Mouse (Mus musculus) layer of hippocampus, adult 18-20 months (tissue): Measurements from ENCODE around the gene Coq8a. TPM values are rescaled to one million over a fixed set of nuclear protein-coding genes. Genes with fewer than 3 reads are reported as not detected.

Source experiments
- DNase-seq, 2 experiments: peaks; one replicate each; pipeline ENCODE4 v3.0.0; 2022; ENCODE audit warnings: low spot score in 2 of 2
- total RNA-seq, 2 experiments: library from RNA; stranded (reverse); gene quantifications; 2 replicates each; pipeline ENCODE4 v1.2.3; 2021

Gene Coq8a
- total RNA-seq, 2 experiments from 2014 or later, result 65.6 to 74.2 TPM

- DNase-seq, result no peak
Measured at GRCm38 (mm10) chr1:180199715-180200050, 281 bp upstream of the Coq8a start.

- no peak for DNase-seq
Measured at GRCm38 (mm10) chr1:180197956-180198355, 1.4 kb downstream of the Coq8a start.

- DNase-seq, result no peak
Measured at GRCm38 (mm10) chr1:180196508-180196907, 2.9 kb downstream of the Coq8a start.

GRCm38 (mm10) chr1:180195703-180196381 lies 3.6 kb downstream of the Coq8a start:
- DNase-seq, result peak; percentile 98 to 99

- peak in 1 of 2 experiments; percentile 32 for DNase-seq
Measured at GRCm38 (mm10) chr1:180194781-180195471, 4.5 kb downstream of the Coq8a start.

- no peak for DNase-seq
Measured at GRCm38 (mm10) chr1:180194048-180194447, 5.4 kb downstream of the Coq8a start.

- no peak for DNase-seq
Measured at GRCm38 (mm10) chr1:180193391-180193935, 5.9 kb downstream of the Coq8a start.

GRCm38 (mm10) chr1:180192866-180193265 lies 6.5 kb downstream of the Coq8a start:
- DNase-seq, result no peak

GRCm38 (mm10) chr1:180191651-180192220 lies 7.7 kb downstream of the Coq8a start:
- DNase-seq, result no peak

GRCm38 (mm10) chr1:180191112-180191511 lies 8.3 kb downstream of the Coq8a start:
- no peak for DNase-seq

GRCm38 (mm10) chr1:180188951-180189350 lies 10.5 kb downstream of the Coq8a start:
- DNase-seq, result no peak

GRCm38 (mm10) chr1:180186371-180186770 lies 13.0 kb downstream of the Coq8a start:
- DNase-seq, result no peak

GRCm38 (mm10) chr1:180185877-180186276 lies 13.5 kb downstream of the Coq8a start:
- no peak for DNase-seq

- DNase-seq, result no peak
Measured at GRCm38 (mm10) chr1:180184768-180185167, 14.6 kb downstream of the Coq8a start.

- no peak for DNase-seq
Measured at GRCm38 (mm10) chr1:180183525-180184159, 15.8 kb downstream of the Coq8a start.

- no peak for DNase-seq
Measured at GRCm38 (mm10) chr1:180182731-180183130, 16.7 kb downstream of the Coq8a start.

GRCm38 (mm10) chr1:180181966-180182319 lies 17.5 kb downstream of the Coq8a start:
- DNase-seq, result no peak

GRCm38 (mm10) chr1:180181304-180181965 lies 18.0 kb downstream of the Coq8a start:
- DNase-seq, result no peak

- no peak for DNase-seq
Measured at GRCm38 (mm10) chr1:180179840-180180239, 19.6 kb downstream of the Coq8a start.

GRCm38 (mm10) chr1:180179100-180179499 lies 20.3 kb downstream of the Coq8a start:
- DNase-seq, result no peak

- DNase-seq, result no peak
Measured at GRCm38 (mm10) chr1:180178340-180178739, 21.1 kb downstream of the Coq8a start.
